Mouse (Mus musculus): Measurements from ENCODE around the gene Cep57l1. TPM values are rescaled to one million over a fixed set of nuclear protein-coding genes. Genes with fewer than 3 reads are reported as not detected.

The Cep57l1 gene
- polyA plus RNA-seq, 1 experiment from 2014 or later: 26.4 TPM

GRCm38 (mm10) chr10:41809080-41809770, 446 bp downstream of the Cep57l1 start:
- Histone ChIP-seq H3K9me3 (ENCODE audit: control insufficient read depth, low read length) (no peaks in the 10 kb centered on the region), H3K4me3 (ENCODE audit: low read depth, low read length) (peak overlapping the region; percentile 70), H3K27ac (ENCODE audit: low read depth, low read length) (peak overlapping the region; percentile 90), H3K4me2 (peak overlapping the region; percentile 65), H3K9ac (ENCODE audit: low read length) (peak overlapping the region; percentile 77), H3K27me3 (ENCODE audit: control insufficient read depth, insufficient read depth, low read length) (no peaks in the 10 kb centered on the region), H3K4me1 (ENCODE audit: control insufficient read depth, insufficient read depth, low read length) (peaks cover 21% of the 10 kb centered on the region; the same call in 1 of the 2 replicates), H3K36me3 (ENCODE audit: control insufficient read depth, insufficient read depth, low read length) (no peaks in the 10 kb centered on the region)
- ATAC-seq (ENCODE audit: low FRiP score) (peak; percentile 86), DNase-seq (ENCODE audit: low spot score, missing footprints) (no peak)
- 2% methylated on average over 25 of the region's 25 CpGs for WGBS

- Histone ChIP-seq H3K9me3 (ENCODE audit: control insufficient read depth, low read length) (peaks cover 9% of the 10 kb centered on the region; the same call in 1 of the 2 replicates), H3K36me3 (ENCODE audit: control insufficient read depth, insufficient read depth, low read length) (peaks cover 20% of the 10 kb centered on the region; the same call in 1 of the 2 replicates), H3K27ac (ENCODE audit: low read depth, low read length) (no peak overlapping the region), H3K4me1 (ENCODE audit: control insufficient read depth, insufficient read depth, low read length) (no peaks in the 10 kb centered on the region), H3K27me3 (ENCODE audit: control insufficient read depth, insufficient read depth, low read length) (no peaks in the 10 kb centered on the region), H3K4me3 (ENCODE audit: low read depth, low read length) (no peak overlapping the region), H3K4me2 (no peak overlapping the region), H3K9ac (ENCODE audit: low read length) (no peak overlapping the region)
- ATAC-seq (ENCODE audit: low FRiP score) (no peak), DNase-seq (ENCODE audit: low spot score, missing footprints) (peak; percentile 61)
- 89% methylated on average over 2 of the region's 2 CpGs for whole genome bisulfite sequencing
Measured at GRCm38 (mm10) chr10:41805729-41806355, 3.8 kb downstream of the Cep57l1 start.

- Histone ChIP-seq H3K27me3 (ENCODE audit: control insufficient read depth, insufficient read depth, low read length) (no peaks in the 10 kb centered on the region), H3K4me1 (ENCODE audit: control insufficient read depth, insufficient read depth, low read length) (no peaks in the 10 kb centered on the region), H3K4me3 (ENCODE audit: low read depth, low read length) (no peak overlapping the region), H3K27ac (ENCODE audit: low read depth, low read length) (no peak overlapping the region), H3K9ac (ENCODE audit: low read length) (no peak overlapping the region), H3K36me3 (ENCODE audit: control insufficient read depth, insufficient read depth, low read length) (peaks cover 28% of the 10 kb centered on the region; the same call in 1 of the 2 replicates), H3K4me2 (no peak overlapping the region), H3K9me3 (ENCODE audit: control insufficient read depth, low read length) (peaks cover 9% of the 10 kb centered on the region; the same call in 1 of the 2 replicates)
- DNase-seq (ENCODE audit: low spot score, missing footprints) (no peak), ATAC-seq (ENCODE audit: low FRiP score) (no peak)
- WGBS: 93% methylated on average over 3 of the region's 3 CpGs
Measured at GRCm38 (mm10) chr10:41804711-41805110, 5.0 kb downstream of the Cep57l1 start.

- no peak overlapping the region for H3K27ac ChIP-seq (ENCODE audit: low read depth, low read length)
- no peak overlapping the region for H3K4me2 ChIP-seq
- H3K4me3 ChIP-seq (ENCODE audit: low read depth, low read length): no peak overlapping the region
- no peaks in the 10 kb centered on the region for H3K27me3 ChIP-seq (ENCODE audit: control insufficient read depth, insufficient read depth, low read length)
- H3K9me3 ChIP-seq (ENCODE audit: control insufficient read depth, low read length): peaks cover 13% of the 10 kb centered on the region; the same call in 1 of the 2 replicates
- H3K36me3 ChIP-seq (ENCODE audit: control insufficient read depth, insufficient read depth, low read length): peaks cover 33% of the 10 kb centered on the region; the same call in 1 of the 2 replicates
- no peak for ATAC-seq (ENCODE audit: low FRiP score)
- no peaks in the 10 kb centered on the region for H3K4me1 ChIP-seq (ENCODE audit: control insufficient read depth, insufficient read depth, low read length)
- no peak overlapping the region for H3K9ac ChIP-seq (ENCODE audit: low read length)
- 94% methylated on average over 8 of the region's 8 CpGs for WGBS
- DNase-seq (ENCODE audit: low spot score, missing footprints): no peak
Measured at GRCm38 (mm10) chr10:41803467-41803866, 6.2 kb downstream of the Cep57l1 start.

GRCm38 (mm10) chr10:41797253-41797652, 12.4 kb downstream of the Cep57l1 start:
- H3K9me3 ChIP-seq (ENCODE audit: control insufficient read depth, low read length): peaks cover 4% of the 10 kb centered on the region; the same call in 1 of the 2 replicates
- peaks cover 38% of the 10 kb centered on the region for H3K36me3 ChIP-seq (ENCODE audit: control insufficient read depth, insufficient read depth, low read length)
- no peak overlapping the region for H3K4me2 ChIP-seq
- WGBS: 96% methylated on average over 8 of the region's 8 CpGs
- no peak overlapping the region for H3K9ac ChIP-seq (ENCODE audit: low read length)
- H3K27ac ChIP-seq (ENCODE audit: low read depth, low read length): no peak overlapping the region
- no peak overlapping the region for H3K4me3 ChIP-seq (ENCODE audit: low read depth, low read length)
- H3K4me1 ChIP-seq (ENCODE audit: control insufficient read depth, insufficient read depth, low read length): no peaks in the 10 kb centered on the region
- DNase-seq (ENCODE audit: low spot score, missing footprints): peak; percentile 54
- no peak for ATAC-seq (ENCODE audit: low FRiP score)
- no peaks in the 10 kb centered on the region for H3K27me3 ChIP-seq (ENCODE audit: control insufficient read depth, insufficient read depth, low read length)

- Histone ChIP-seq H3K9me3 (ENCODE audit: control insufficient read depth, low read length) (no peaks in the 10 kb centered on the region; the same call in 1 of the 2 replicates), H3K27ac (ENCODE audit: low read depth, low read length) (no peak overlapping the region), H3K4me1 (ENCODE audit: control insufficient read depth, insufficient read depth, low read length) (no peaks in the 10 kb centered on the region), H3K4me2 (no peak overlapping the region), H3K9ac (ENCODE audit: low read length) (no peak overlapping the region), H3K36me3 (ENCODE audit: control insufficient read depth, insufficient read depth, low read length) (peaks cover 8% of the 10 kb centered on the region; the same call in 1 of the 2 replicates), H3K27me3 (ENCODE audit: control insufficient read depth, insufficient read depth, low read length) (no peaks in the 10 kb centered on the region), H3K4me3 (ENCODE audit: low read depth, low read length) (no peak overlapping the region)
- 90% methylated on average over 6 of the region's 6 CpGs for WGBS
- ATAC-seq (ENCODE audit: low FRiP score): no peak
- DNase-seq (ENCODE audit: low spot score, missing footprints): no peak
Measured at GRCm38 (mm10) chr10:41792375-41792774, 17.3 kb downstream of the Cep57l1 start.

GRCm38 (mm10) chr10:41767254-41767653, 42.4 kb downstream of the Cep57l1 start:
- Histone ChIP-seq H3K36me3 (ENCODE audit: control insufficient read depth, insufficient read depth, low read length) (no peaks in the 10 kb centered on the region), H3K27me3 (ENCODE audit: control insufficient read depth, insufficient read depth, low read length) (no peaks in the 10 kb centered on the region), H3K4me2 (no peak overlapping the region), H3K9me3 (ENCODE audit: control insufficient read depth, low read length) (no peaks in the 10 kb centered on the region), H3K9ac (ENCODE audit: low read length) (no peak overlapping the region), H3K4me3 (ENCODE audit: low read depth, low read length) (no peak overlapping the region), H3K27ac (ENCODE audit: low read depth, low read length) (no peak overlapping the region), H3K4me1 (ENCODE audit: control insufficient read depth, insufficient read depth, low read length) (no peaks in the 10 kb centered on the region)
- no peak for DNase-seq (ENCODE audit: low spot score, missing footprints)
- 90% methylated on average over 6 of the region's 6 CpGs for WGBS
- no peak for ATAC-seq (ENCODE audit: low FRiP score)

GRCm38 (mm10) chr10:41766280-41766679, 43.4 kb downstream of the Cep57l1 start:
- ATAC-seq (ENCODE audit: low FRiP score): no peak
- Histone ChIP-seq H3K4me1 (ENCODE audit: control insufficient read depth, insufficient read depth, low read length) (no peaks in the 10 kb centered on the region), H3K36me3 (ENCODE audit: control insufficient read depth, insufficient read depth, low read length) (no peaks in the 10 kb centered on the region), H3K4me3 (ENCODE audit: low read depth, low read length) (no peak overlapping the region), H3K27ac (ENCODE audit: low read depth, low read length) (no peak overlapping the region), H3K9ac (ENCODE audit: low read length) (no peak overlapping the region), H3K9me3 (ENCODE audit: control insufficient read depth, low read length) (no peaks in the 10 kb centered on the region), H3K4me2 (no peak overlapping the region), H3K27me3 (ENCODE audit: control insufficient read depth, insufficient read depth, low read length) (no peaks in the 10 kb centered on the region)
- no peak for DNase-seq (ENCODE audit: low spot score, missing footprints)
- WGBS: 80% methylated on average over 4 of the region's 4 CpGs

GRCm38 (mm10) chr10:41765586-41765985, 44.1 kb downstream of the Cep57l1 start:
- Histone ChIP-seq H3K4me3 (ENCODE audit: low read depth, low read length) (no peak overlapping the region), H3K9ac (ENCODE audit: low read length) (no peak overlapping the region), H3K9me3 (ENCODE audit: control insufficient read depth, low read length) (no peaks in the 10 kb centered on the region), H3K4me1 (ENCODE audit: control insufficient read depth, insufficient read depth, low read length) (no peaks in the 10 kb centered on the region), H3K27ac (ENCODE audit: low read depth, low read length) (no peak overlapping the region), H3K4me2 (no peak overlapping the region), H3K36me3 (ENCODE audit: control insufficient read depth, insufficient read depth, low read length) (no peaks in the 10 kb centered on the region), H3K27me3 (ENCODE audit: control insufficient read depth, insufficient read depth, low read length) (no peaks in the 10 kb centered on the region)
- no peak for DNase-seq (ENCODE audit: low spot score, missing footprints)
- 97% methylated on average over 4 of the region's 4 CpGs for WGBS
- no peak for ATAC-seq (ENCODE audit: low FRiP score)

Data from midbrain, embryonic 11.5 days (tissue).